Mouse (Mus musculus) left cerebral cortex, postnatal 25 days (tissue): ENCODE results near the gene Cd80. TPM values are rescaled to one million over a fixed set of nuclear protein-coding genes. Genes with fewer than 3 reads are reported as not detected.
A peak's percentile ranks its signal among the peaks of the same experiment; 100 is the strongest.
"Not testable (repeated sequence)": the region's sequence is repeated elsewhere in the genome, so short reads cannot be mapped to it uniquely, and the experiment has no call there.

Experiments
- DNase-seq, 2 experiments: peaks; one replicate each; pipeline ENCODE4 v3.0.0; 2022; ENCODE audit warnings: low spot score in 2 of 2, mixed read lengths in 1 of 2
- intact Hi-C: fragments of 180-260 bp; cut with DNase I; formaldehyde crosslinking; loops from one replicate; pipeline ENCODE4 v1.15.1; 2025
- total RNA-seq, 2 experiments: library from RNA; stranded (reverse); gene quantifications; 2 replicates each; pipeline ENCODE4 v1.2.3; 2021

Gene Cd80
- total RNA-seq, 2 experiments from 2014 or later = 0.53 to 0.83 TPM

DNA sequence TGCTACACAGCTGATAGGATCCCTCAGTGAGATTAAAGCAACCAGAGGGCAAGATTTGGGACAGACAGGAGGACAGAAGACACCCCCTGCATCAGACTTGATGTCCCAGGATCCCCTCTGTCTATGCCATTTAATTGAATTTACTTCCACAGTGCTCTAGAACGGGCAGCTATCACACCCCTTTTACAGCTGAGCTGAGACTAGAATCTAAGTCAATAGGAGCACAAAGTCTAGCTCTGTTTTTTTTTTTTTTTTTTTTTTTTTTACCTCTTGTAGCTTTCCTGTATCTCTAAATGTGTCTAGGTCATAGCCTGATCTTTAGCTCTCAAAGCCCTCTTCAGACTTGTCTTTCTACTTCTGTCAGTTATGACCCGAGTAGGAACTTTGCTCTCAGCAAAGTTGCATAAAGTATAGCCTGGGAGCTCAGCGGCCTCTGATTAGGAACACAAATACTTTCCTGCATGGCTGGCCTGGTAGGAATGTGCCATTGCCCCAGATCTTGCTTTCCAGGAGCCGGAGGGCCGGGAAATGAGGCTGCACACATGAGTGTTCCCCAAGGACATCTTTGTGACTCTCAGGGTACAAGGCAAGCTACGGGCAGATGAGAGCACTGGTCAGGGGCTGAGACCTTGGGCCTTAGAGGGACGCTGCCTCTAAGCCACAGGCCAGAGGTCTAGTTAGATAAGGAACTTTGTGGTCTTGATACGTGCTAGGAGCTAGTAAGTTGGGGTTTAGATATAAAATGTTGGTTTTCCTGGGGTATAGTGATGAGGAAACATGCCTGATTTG lies 12.8 kb downstream of the Cd80 start:
- intact Hi-C loops = no loop called here
- DNase-seq = no peak

DNA sequence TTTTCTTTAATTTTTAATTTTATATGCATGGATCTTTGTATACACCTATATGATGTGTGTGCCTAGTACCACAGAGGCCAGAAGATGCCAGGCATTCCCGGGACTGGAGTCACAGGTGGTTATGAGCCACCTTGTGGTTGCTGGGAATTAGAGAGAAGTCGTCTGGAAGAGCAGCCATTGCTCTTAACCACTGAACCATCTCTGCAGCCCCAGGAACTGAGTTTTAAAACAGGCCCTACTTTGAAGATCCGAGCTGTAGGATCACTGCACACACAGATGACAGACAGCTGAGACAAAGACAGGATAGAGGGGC lies 13.3 kb downstream of the Cd80 start:
- DNase-seq = no peak
- intact Hi-C loops = no loop called here

DNA sequence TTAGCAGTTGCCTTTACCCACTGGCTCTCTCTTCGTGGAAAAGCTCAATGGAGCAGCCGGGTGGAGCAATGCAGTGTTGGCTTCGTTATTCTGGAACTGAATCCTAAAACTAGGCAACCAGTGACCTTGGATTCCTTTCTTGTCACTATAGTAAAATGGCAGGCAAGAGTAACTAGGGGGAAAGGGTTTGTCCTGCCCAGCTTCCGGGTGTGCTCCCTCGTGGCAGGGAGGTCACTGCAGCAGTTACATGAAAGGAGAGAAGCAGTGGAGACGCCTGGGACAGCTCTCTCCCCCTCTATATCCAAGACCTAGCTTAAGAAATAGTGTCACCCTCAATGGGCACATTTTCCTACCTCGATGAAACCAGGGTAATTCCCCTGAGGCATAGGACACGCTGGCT lies 14.1 kb downstream of the Cd80 start:
- no peak for DNase-seq
- intact Hi-C loops = no loop called here

GRCm38 (mm10) chr16:38471697-38472506 lies 16.5 kb downstream of the Cd80 start:
- DNase-seq = no peak

GRCm38 (mm10) chr16:38472507-38472873 lies 17.1 kb downstream of the Cd80 start:
- no peak for DNase-seq
- intact Hi-C loops = no loop called here

More at GRCm38 (mm10) chr16:38471697-38472506, 16.5 kb downstream of the Cd80 start:
- intact Hi-C loops = no loop called here

GRCm38 (mm10) chr16:38473661-38474060 lies 18.3 kb downstream of the Cd80 start:
- intact Hi-C loops = no loop called here
- no peak for DNase-seq

DNA sequence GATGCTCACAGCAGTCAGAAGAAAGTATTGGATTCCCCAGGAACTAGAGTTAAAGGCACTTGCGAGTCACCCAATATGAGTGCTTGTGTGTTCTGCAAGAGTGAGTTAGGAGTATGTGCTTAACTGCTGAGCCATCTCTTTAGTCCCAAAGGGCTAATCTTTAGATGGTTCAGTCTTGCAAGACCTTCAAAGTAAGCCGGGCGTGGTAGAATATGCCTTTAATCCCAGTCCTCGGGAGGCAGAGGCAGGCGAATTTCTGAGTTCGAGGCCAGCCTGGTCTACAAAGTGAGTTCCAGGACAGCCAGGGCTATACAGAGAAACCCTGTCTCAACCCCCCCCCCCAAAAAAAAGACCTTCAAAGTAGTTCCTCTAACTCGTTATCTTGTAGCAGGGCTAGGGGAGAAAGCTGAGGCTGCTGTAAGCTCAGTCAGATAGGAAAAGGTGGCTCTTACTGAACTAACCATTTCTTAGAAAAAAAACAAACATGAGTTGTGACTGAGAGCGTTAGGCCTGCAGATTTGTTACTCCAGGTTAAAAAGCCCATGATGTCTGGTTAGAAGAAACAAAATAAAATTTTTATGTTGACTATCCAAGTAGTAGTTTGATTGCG lies 19.4 kb downstream of the Cd80 start:
- DNase-seq = no peak
- intact Hi-C loops = no loop called here

DNA sequence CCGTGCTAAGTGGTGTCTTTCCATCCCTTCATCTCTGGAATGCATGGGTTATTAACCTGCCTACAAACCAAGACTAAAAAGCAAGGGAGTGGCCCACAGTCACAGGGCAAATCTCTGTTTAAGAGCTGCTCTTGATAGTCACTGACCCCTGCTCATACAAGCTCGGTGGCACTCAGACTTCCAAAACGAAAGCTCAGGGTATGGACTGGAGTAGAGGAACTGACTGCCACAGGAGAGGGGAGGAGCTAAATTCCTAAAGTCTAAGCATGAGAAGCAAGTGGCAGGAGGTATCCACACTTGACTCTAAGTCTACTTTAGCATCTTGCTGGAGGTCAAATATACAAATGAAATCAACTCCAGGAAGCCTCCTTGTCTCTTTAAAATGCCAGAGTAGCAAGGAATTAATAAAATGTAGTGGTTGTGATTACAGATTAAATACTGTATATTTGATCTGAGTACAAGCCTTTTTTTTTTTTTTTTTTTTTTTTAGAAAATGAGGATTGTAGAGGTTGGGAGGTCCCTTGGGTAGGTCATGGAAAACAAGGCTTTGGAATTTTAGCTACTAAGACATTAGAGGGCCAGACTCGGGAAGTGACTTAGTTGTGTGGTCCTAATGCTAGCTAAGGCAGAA lies 20.4 kb downstream of the Cd80 start:
- intact Hi-C loops = no loop called here
- no peak for DNase-seq

DNA sequence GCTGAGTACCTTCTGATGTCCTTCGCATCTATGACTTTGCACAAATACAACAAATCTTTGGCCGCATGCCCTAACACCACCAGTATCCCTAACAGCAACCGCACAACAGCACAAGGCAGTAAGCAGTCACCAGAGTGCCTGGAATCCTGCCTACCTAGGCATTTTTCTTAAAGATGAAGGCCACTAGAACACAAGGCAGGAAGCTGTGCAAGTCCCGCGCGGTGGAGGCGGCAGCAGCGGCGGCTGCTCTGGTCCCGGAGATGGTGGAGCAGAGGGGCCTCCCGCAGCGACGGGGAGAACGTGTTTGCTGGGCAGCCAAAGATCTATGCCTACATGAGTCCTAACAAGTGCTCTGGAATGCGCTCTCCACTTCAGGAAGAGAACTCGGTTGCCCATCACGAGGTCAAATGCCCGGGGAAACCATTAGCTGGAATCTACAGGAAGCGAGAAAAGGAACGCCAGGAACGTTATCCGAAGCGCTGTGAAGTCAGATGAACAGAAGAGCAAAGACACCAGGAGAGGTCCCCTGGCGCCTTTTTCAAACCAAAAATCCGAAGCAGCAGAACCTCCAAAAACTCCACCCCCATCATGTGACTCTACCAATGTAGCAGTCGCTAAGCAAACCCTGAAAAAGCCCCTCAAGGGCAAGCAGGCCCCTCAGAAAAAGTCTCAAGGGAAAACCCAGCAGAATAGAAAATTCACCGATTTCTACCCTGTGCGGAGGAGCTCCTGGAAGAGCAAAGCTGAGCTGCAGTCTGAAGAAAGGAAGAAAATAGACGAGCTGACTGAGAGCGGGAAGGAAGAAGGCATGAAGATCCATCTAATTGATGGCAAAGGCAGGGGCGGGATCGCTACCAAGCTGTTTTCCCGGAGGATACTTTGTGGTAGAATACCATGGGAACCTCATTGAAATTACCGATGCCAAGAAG lies 21.2 kb downstream of the Cd80 start:
- peak; percentile 34 to 46 for DNase-seq
- intact Hi-C loops = no loop called here

DNA sequence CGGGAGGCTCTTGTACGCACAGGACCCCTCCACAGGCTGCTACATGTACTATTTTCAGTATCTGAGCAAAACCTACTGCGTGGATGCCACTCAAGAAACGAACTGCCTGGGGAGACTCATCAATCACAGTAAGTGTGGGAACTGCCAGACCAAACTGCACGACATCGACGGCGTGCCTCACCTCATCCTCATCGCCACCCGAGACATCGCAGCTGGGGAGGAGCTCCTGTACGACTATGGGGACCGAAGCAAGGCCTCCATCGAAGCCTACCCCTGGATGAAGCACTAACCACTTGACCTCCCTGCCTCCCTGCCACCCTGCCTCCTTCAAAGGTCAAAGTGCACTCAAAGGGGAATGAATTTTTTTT lies 21.9 kb downstream of the Cd80 start:
- not testable (repeated sequence) for DNase-seq

GRCm38 (mm10) chr16:38478296-38478695 lies 22.9 kb downstream of the Cd80 start:
- intact Hi-C loops = no loop called here
- DNase-seq = no peak

More for the DNA sequence above, 21.9 kb downstream of the Cd80 start:
- intact Hi-C loops = not testable (repeated sequence)

- intact Hi-C loops = loop anchor here (5.0 kb wide), 2 partner anchors 104 to 134 kb away; partner anchors contain the start of genes Cox17 and Gm21987
- no peak for DNase-seq
Observed at GRCm38 (mm10) chr16:38481327-38481726, 26.0 kb downstream of the Cd80 start.

DNA sequence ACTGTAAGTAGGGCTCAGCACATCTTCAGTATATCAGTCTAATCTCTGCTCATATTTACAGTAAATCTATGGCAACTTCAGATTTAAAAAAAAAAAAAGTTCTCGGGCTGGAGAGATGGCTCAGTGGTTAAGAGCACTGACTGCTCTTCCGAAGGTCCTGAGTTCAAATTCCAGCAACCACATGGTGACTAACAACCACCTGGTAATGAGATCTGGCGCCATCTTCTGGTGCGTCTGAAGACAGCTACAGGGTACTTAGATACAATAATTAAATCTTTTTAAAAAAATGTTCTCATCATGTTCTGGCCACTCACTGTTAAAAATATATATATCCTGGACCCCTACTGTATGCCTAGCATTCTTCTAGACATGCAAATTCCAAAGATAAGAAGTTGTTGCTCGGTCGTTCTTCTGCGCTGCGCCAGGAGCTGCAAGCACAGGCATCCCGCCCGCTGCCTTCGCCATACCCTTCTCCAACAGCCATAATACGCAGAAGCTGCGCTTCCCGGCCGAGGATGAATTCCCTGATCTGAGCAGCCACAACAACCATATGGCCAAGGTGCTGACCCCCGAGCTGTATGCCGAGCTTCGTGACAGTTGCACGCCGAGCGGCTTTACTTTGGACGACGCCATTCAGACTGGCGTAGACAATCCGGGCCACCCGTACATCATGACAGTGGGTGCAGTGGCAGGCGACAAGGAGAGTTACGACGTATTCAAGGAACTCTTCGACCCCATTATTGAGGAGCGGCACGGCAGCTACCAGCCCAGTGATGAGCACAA lies 27.6 kb downstream of the Cd80 start:
- intact Hi-C loops = loop anchor here (5.0 kb wide), 2 partner anchors 106 to 136 kb away; partner anchors contain the start of genes Cox17 and Gm21987
- DNase-seq = peak in 1 of 2 experiments; percentile 24

DNA sequence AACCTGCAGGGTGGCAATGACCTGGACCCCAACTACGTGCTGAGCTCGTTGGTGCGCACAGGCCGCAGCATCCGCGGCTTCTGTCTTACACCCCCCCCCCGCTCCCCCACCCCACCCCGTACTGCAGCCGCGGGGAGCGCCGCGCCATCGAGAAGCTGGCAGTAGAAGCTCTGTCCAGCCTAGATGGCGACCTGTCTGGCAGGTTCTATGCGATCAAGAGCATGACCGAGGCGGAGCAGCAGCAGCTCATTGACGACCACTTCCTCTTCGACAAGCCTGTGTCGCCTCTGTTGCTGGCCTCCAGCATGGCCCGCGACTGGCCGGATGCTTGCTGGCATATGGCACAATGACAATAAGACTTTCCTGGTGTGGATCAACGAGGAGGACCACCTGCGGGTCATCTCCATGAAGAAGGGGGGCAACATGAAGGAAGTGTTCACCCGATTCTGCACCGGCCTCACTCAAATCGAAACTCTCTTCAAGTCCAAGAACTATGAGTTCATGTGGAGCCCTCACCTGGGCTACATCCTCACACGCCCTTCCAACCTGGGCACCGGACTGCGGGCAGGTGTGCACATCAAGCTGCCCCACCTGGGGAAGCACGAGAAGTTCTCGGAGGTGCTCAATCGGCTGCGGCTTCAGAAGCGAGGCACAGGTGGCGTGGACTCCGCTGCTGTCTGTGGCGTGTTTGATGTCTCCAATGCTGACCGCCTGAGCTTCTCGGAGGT lies 28.4 kb downstream of the Cd80 start:
- DNase-seq = no peak

GRCm38 (mm10) chr16:38492551-38492950 lies 37.2 kb downstream of the Cd80 start:
- intact Hi-C loops = no loop called here
- DNase-seq = no peak

More for the DNA sequence above, 28.4 kb downstream of the Cd80 start:
- intact Hi-C loops = loop anchor here (5.0 kb wide), 2 partner anchors 106 to 136 kb away; partner anchors contain the start of genes Cox17 and Gm21987

GRCm38 (mm10) chr16:38493890-38494289 lies 38.5 kb downstream of the Cd80 start:
- intact Hi-C loops = no loop called here

DNA sequence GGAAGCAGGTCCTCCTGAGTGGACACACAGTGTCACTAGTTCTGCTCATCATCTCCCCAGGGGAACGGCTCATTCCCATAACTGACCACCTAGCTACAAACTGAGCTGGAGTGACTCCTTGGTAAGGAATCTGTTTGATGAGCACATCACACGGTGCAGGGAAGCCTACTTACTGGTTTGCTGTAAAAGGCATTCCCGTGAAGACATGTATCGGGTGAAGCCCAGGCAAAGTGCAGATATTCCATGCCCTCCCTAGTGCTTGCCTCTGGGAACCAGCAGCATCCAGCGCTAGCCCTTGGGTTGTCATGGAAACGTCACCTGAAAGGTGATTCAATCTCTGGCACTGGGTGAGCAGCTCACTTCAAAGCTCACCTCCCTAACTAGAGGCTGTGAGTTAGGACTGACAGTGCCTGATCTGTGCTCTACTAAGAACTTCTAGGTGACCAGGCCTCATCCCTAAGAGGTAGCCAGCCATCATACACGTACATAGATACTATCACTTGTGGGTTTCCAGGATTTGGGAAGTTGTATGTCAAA lies 41.3 kb downstream of the Cd80 start:
- intact Hi-C loops = no loop called here

More at GRCm38 (mm10) chr16:38493890-38494289, 38.5 kb downstream of the Cd80 start:
- peak in 1 of 2 experiments; percentile 44 for DNase-seq

More for the DNA sequence above, 41.3 kb downstream of the Cd80 start:
- no peak for DNase-seq
